Mouse (Mus musculus) gastrocnemius, adult 2 months (tissue): ENCODE data around the gene Cdkn2d. TPM values are rescaled to one million over a fixed set of nuclear protein-coding genes. Genes with fewer than 3 reads are reported as not detected.
"Not testable (repeated sequence)": the region's sequence is repeated elsewhere in the genome, so short reads cannot be mapped to it uniquely, and the experiment has no call there.

ENCODE experiments used
- DNase-seq: peaks from one replicate; pipeline ENCODE4 v3.0.0; 2022
- H3K27ac ChIP-seq: fragments of 200-600 bp; 2 replicates; pipeline ENCODE4 v1.8.1; 2022; ENCODE audit warnings: mild to moderate bottlenecking
- H3K4me3 ChIP-seq: fragments of 200-600 bp; 2 replicates; pipeline ENCODE4 v1.8.1; 2022; ENCODE audit warnings: mild to moderate bottlenecking, moderate library complexity
- CTCF ChIP-seq: fragments of 200-600 bp; IDR thresholded peaks from 2 replicates; pipeline ENCODE4 v1.8.1; 2022; ENCODE audit warnings: antibody characterized with exemption, mild to moderate bottlenecking, moderate library complexity
- intact Hi-C: fragments of 180-260 bp; cut with DNase I; formaldehyde crosslinking; loops from one replicate; pipeline ENCODE4 v1.15.1; 2025
- total RNA-seq, 2 experiments: library from RNA; stranded (reverse); gene quantifications; 2 replicates each; pipeline ENCODE4 v1.2.3; 2021

Cdkn2d gene
- total RNA-seq, 2 experiments from 2014 or later: 8.6 to 9.1 TPM

- peak overlapping the region; percentile 44 for H3K27ac ChIP-seq
- intact Hi-C loops: no loop called here
- TF ChIP-seq CTCF: no peak
Measured at GRCm38 (mm10) chr9:21314367-21315140, 23.3 kb upstream of the Cdkn2d start.

GRCm38 (mm10) chr9:21313394-21313793 is 22.2 kb upstream of the Cdkn2d start:
- TF ChIP-seq CTCF: peak; percentile 95
- no peak overlapping the region for H3K4me3 ChIP-seq
- intact Hi-C loops: loop anchor here (1.0 to 2.0 kb wide), 2 partner anchors 44 to 97 kb away; partner anchors contain the start of gene Qtrt1
- peak overlapping the region; percentile 56 for H3K27ac ChIP-seq
- DNase-seq: peak; percentile 93

More at GRCm38 (mm10) chr9:21314367-21315140, 23.3 kb upstream of the Cdkn2d start:
- H3K4me3 ChIP-seq: no peak overlapping the region
- no peak for DNase-seq

- Histone ChIP-seq H3K4me3 (no peak within 1 kb of the TSS), H3K27ac (no peak within 1 kb of the TSS)
- intact Hi-C loops: loop anchor here (2.0 kb wide), 1 partner anchor 99 kb away; the partner anchor contains the start of gene Qtrt1
- no peak for TF ChIP-seq CTCF
- no peak for DNase-seq
Measured at GRCm38 (mm10) chr9:21312134-21312533, 20.9 kb upstream of the Cdkn2d start, which contains the start of gene Ap1m2. Gene Ap1m2 (minus strand): TSS chr9:21312337.

GRCm38 (mm10) chr9:21311695-21312094 is 20.5 kb upstream of the Cdkn2d start:
- DNase-seq: no peak
- intact Hi-C loops: loop anchor here (2.0 kb wide), 1 partner anchor 99 kb away; the partner anchor contains the start of gene Qtrt1
- Histone ChIP-seq H3K4me3 (no peak overlapping the region), H3K27ac (no peak overlapping the region)
- no peak for TF ChIP-seq CTCF

- Histone ChIP-seq H3K27ac (no peak overlapping the region), H3K4me3 (no peak overlapping the region)
- TF ChIP-seq CTCF: no peak
- intact Hi-C loops: no loop called here
- DNase-seq: no peak
Measured at GRCm38 (mm10) chr9:21309150-21309741, 18.0 kb upstream of the Cdkn2d start.

GRCm38 (mm10) chr9:21305065-21305464 is 13.9 kb upstream of the Cdkn2d start:
- intact Hi-C loops: no loop called here
- H3K27ac ChIP-seq: no peak overlapping the region
- H3K4me3 ChIP-seq: no peak overlapping the region
- no peak for TF ChIP-seq CTCF
- DNase-seq: no peak

GRCm38 (mm10) chr9:21299014-21299413 is 7.8 kb upstream of the Cdkn2d start:
- Histone ChIP-seq H3K27ac (no peak overlapping the region), H3K4me3 (no peak overlapping the region)
- no peak for TF ChIP-seq CTCF
- DNase-seq: no peak
- intact Hi-C loops: loop anchor here (5.0 kb wide), 1 partner anchor 173 kb away; no protein-coding TSS in a partner anchor

GRCm38 (mm10) chr9:21292271-21292670 is 1.1 kb upstream of the Cdkn2d start:
- Histone ChIP-seq H3K4me3 (no peak overlapping the region), H3K27ac (no peak overlapping the region)
- no peak for DNase-seq
- intact Hi-C loops: no loop called here
- TF ChIP-seq CTCF: no peak

- intact Hi-C loops: not testable (repeated sequence)
Measured at GRCm38 (mm10) chr9:21291868-21292267, 661 bp upstream of the Cdkn2d start.

GRCm38 (mm10) chr9:21290589-21290988 is 618 bp downstream of the Cdkn2d start:
- peak overlapping the region; percentile 75 for H3K4me3 ChIP-seq
- intact Hi-C loops: no loop called here
- H3K27ac ChIP-seq: peak overlapping the region; percentile 97
- peak; percentile 65 for DNase-seq
- no peak for TF ChIP-seq CTCF

More at GRCm38 (mm10) chr9:21291868-21292267, 661 bp upstream of the Cdkn2d start:
- not testable (repeated sequence) for DNase-seq
- Histone ChIP-seq H3K4me3 (peak overlapping the region; percentile 75), H3K27ac (peak overlapping the region; percentile 68)

GRCm38 (mm10) chr9:21289337-21289671 is 1.9 kb downstream of the Cdkn2d start:
- no peak for DNase-seq
- intact Hi-C loops: no loop called here
- Histone ChIP-seq H3K4me3 (no peak overlapping the region), H3K27ac (peak overlapping the region; percentile 97)
- no peak for TF ChIP-seq CTCF

- no peak for TF ChIP-seq CTCF
- peak overlapping the region; percentile 83 for H3K4me3 ChIP-seq
- peak; percentile 38 for DNase-seq
- intact Hi-C loops: no loop called here
- H3K27ac ChIP-seq: peak overlapping the region; percentile 97
Measured at GRCm38 (mm10) chr9:21288404-21289336, 2.5 kb downstream of the Cdkn2d start.
